Mouse (Mus musculus): ENCODE data around the gene Tmem26. TPM values are rescaled to one million over a fixed set of nuclear protein-coding genes. Genes with fewer than 3 reads are reported as not detected.

Gene Tmem26
- polyA plus RNA-seq, 1 experiment from 2014 or later: 6.5 TPM

- DNase-seq (ENCODE audit: low spot score) (no peak), ATAC-seq (replicated peaks; ENCODE audit: low FRiP score) (no peak)
- Histone ChIP-seq H3K4me2 (ENCODE audit: low read depth, low read length, severe bottlenecking) (no peak overlapping the region), H3K9me3 (ENCODE audit: control insufficient read depth, low read length) (no peaks in the 10 kb centered on the region), H3K27me3 (ENCODE audit: control insufficient read depth, insufficient read depth, low read length) (no peaks in the 10 kb centered on the region), H3K4me3 (ENCODE audit: low read depth, low read length) (no peak overlapping the region), H3K36me3 (ENCODE audit: control insufficient read depth, insufficient read depth, low read length) (no peaks in the 10 kb centered on the region), H3K27ac (ENCODE audit: low read depth, low read length) (no peak overlapping the region), H3K9ac (ENCODE audit: low read length) (no peak overlapping the region), H3K4me1 (replicated peaks; ENCODE audit: control insufficient read depth, insufficient read depth, low read length) (no peaks in the 10 kb centered on the region)
- WGBS: 88% methylated on average over 12 of the region's 12 CpGs
Measured at GRCm38 (mm10) chr10:68812699-68813098, 89.3 kb downstream of the Tmem26 start.

GRCm38 (mm10) chr10:68817281-68817680 lies 93.8 kb downstream of the Tmem26 start:
- ATAC-seq (replicated peaks; ENCODE audit: low FRiP score): no peak
- 84% methylated on average over 4 of the region's 4 CpGs for WGBS

GRCm38 (mm10) chr10:68818065-68818759 lies 94.8 kb downstream of the Tmem26 start:
- Histone ChIP-seq H3K9me3 (ENCODE audit: control insufficient read depth, low read length) (no peaks in the 10 kb centered on the region), H3K27me3 (ENCODE audit: control insufficient read depth, insufficient read depth, low read length) (no peaks in the 10 kb centered on the region), H3K27ac (ENCODE audit: low read depth, low read length) (no peak overlapping the region), H3K36me3 (ENCODE audit: control insufficient read depth, insufficient read depth, low read length) (no peaks in the 10 kb centered on the region), H3K4me2 (ENCODE audit: low read depth, low read length, severe bottlenecking) (no peak overlapping the region), H3K4me1 (replicated peaks; ENCODE audit: control insufficient read depth, insufficient read depth, low read length) (no peaks in the 10 kb centered on the region), H3K9ac (ENCODE audit: low read length) (no peak overlapping the region), H3K4me3 (ENCODE audit: low read depth, low read length) (no peak overlapping the region)
- ATAC-seq (replicated peaks; ENCODE audit: low FRiP score) (no peak), DNase-seq (ENCODE audit: low spot score) (no peak)
- 87% methylated on average over 10 of the region's 10 CpGs for WGBS

More at GRCm38 (mm10) chr10:68817281-68817680, 93.8 kb downstream of the Tmem26 start:
- Histone ChIP-seq H3K27me3 (ENCODE audit: control insufficient read depth, insufficient read depth, low read length) (no peaks in the 10 kb centered on the region), H3K36me3 (ENCODE audit: control insufficient read depth, insufficient read depth, low read length) (no peaks in the 10 kb centered on the region), H3K4me2 (ENCODE audit: low read depth, low read length, severe bottlenecking) (no peak overlapping the region), H3K4me3 (ENCODE audit: low read depth, low read length) (no peak overlapping the region), H3K4me1 (replicated peaks; ENCODE audit: control insufficient read depth, insufficient read depth, low read length) (no peaks in the 10 kb centered on the region), H3K9me3 (ENCODE audit: control insufficient read depth, low read length) (no peaks in the 10 kb centered on the region), H3K9ac (ENCODE audit: low read length) (no peak overlapping the region), H3K27ac (ENCODE audit: low read depth, low read length) (no peak overlapping the region)
- no peak for DNase-seq (ENCODE audit: low spot score)

- no peaks in the 10 kb centered on the region for H3K36me3 ChIP-seq (ENCODE audit: control insufficient read depth, insufficient read depth, low read length)
- no peaks in the 10 kb centered on the region for H3K4me1 ChIP-seq (replicated peaks; ENCODE audit: control insufficient read depth, insufficient read depth, low read length)
- no peak overlapping the region for H3K4me2 ChIP-seq (ENCODE audit: low read depth, low read length, severe bottlenecking)
- H3K27ac ChIP-seq (ENCODE audit: low read depth, low read length): no peak overlapping the region
- H3K9me3 ChIP-seq (ENCODE audit: control insufficient read depth, low read length): no peaks in the 10 kb centered on the region
- H3K4me3 ChIP-seq (ENCODE audit: low read depth, low read length): no peak overlapping the region
- 94% methylated on average over 4 of the region's 4 CpGs for WGBS
- no peak for DNase-seq (ENCODE audit: low spot score)
- ATAC-seq (replicated peaks; ENCODE audit: low FRiP score): no peak
- H3K9ac ChIP-seq (ENCODE audit: low read length): no peak overlapping the region
- H3K27me3 ChIP-seq (ENCODE audit: control insufficient read depth, insufficient read depth, low read length): no peaks in the 10 kb centered on the region
Measured at GRCm38 (mm10) chr10:68824519-68824918, 101.1 kb downstream of the Tmem26 start.

Other genes starting within 250 kb of the Tmem26 start
- 0.28 TPM in 1 of 2 replicates, not detected in the other for gene Cabcoco1, start 181.8 kb upstream of the Tmem26 start, polyA plus RNA-seq (2014; fragmentation: Nextera tagmentation; extraction: Ambion mirVana)

Data from forebrain, embryonic 11.5 days (tissue).